ENCODE assay signal across 20 mouse cellular contexts in the genomic region with DNA sequence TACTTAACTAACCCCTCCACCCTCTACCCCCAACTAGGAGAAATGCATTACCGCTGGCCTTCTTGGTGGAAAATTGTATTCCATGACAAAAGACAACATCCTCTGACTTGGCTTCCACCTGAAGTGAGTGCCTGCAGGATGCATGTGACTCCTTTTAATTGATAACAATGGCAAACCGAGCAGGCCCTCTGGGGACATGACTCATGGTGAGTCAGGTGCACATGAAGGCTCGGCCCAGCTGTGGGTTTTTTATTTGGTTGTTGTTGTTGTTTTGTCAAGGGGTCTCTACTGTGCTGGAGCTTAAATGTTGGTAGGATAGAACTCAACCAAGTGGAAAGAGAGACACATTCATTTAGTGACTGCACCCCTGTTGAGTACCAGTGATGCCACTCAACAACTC.
DNase-seq lines count a peak whose midpoint lies in the region; ATAC-seq and TF ChIP-seq lines count a peak whose summit lies in the region.
"Had no signal": no experiment of that assay in that cellular context is flagged by ENCODE, and none has a peak within 500 bp of the region (broad histone marks: within the 10 kb centered on the region; RNA-seq: fewer than 3 reads in every experiment).

No protein-coding gene starts in this region.

- H3K4me2 ChIP-seq in heart, embryonic 11.5 days = no peak overlapping the region
- H3K4me2 ChIP-seq: forebrain, embryonic 15.5 days; limb, embryonic 13.5 days; liver, embryonic 13.5 days; midbrain, embryonic 12.5 days had no signal

- no peak overlapping the region for H3K9ac ChIP-seq in heart, embryonic 11.5 days (ENCODE audit: low read depth, low read length)
- H3K9ac ChIP-seq: forebrain, embryonic 15.5 days; limb, embryonic 13.5 days; liver, embryonic 13.5 days; midbrain, embryonic 12.5 days had no signal

- no peak overlapping the region for H3K27ac ChIP-seq in heart, embryonic 11.5 days (ENCODE audit: low read depth, low read length)
- no peak overlapping the region for H3K27ac ChIP-seq in gastrocnemius, adult 2 months
- H3K27ac ChIP-seq: forebrain, embryonic 15.5 days; hindbrain, postnatal 0 days; limb, embryonic 13.5 days; liver, embryonic 13.5 days; midbrain, embryonic 12.5 days had no signal

- H3K79me2 ChIP-seq in C2C12 (ENCODE audit: control insufficient read depth, insufficient read depth) = no peaks in the 10 kb centered on the region

- TF ChIP-seq CTCF in C2C12 (IDR thresholded peaks at IDR 0.05; ENCODE audit: control insufficient read depth, insufficient read depth, insufficient read length) (no peak), Patski (IDR thresholded peaks at IDR 0.05) (no peak)
- no peak for TF ChIP-seq CTCF in gastrocnemius, adult 2 months (IDR thresholded peaks at IDR 0.05)

- intact Hi-C loops in gastrocnemius, adult 2 months (cut with DNase I) = no loop called here

- in situ Hi-C loops in Patski (cut with MboI; ENCODE audit: low pct_unique_long_range_greater_than_20kb) = no loop called here

- no peaks in the 10 kb centered on the region for H3K36me3 ChIP-seq in heart, embryonic 11.5 days (ENCODE audit: control insufficient read depth, insufficient read depth, low read length)
- H3K36me3 ChIP-seq in C2C12 (ENCODE audit: control insufficient read depth, insufficient read depth) = no peaks in the 10 kb centered on the region
- H3K36me3 ChIP-seq: forebrain, embryonic 15.5 days; limb, embryonic 13.5 days; liver, embryonic 13.5 days; midbrain, embryonic 12.5 days had no signal

- H3ac ChIP-seq in C2C12 (ENCODE audit: control insufficient read depth, insufficient read length, low read depth) = no peak overlapping the region

- H3K4me3 ChIP-seq in heart, embryonic 11.5 days (ENCODE audit: low read depth, low read length) = no peak overlapping the region
- H3K4me3 ChIP-seq in C2C12 (ENCODE audit: insufficient read depth, poor library complexity, severe bottlenecking) = no peak overlapping the region
- H3K4me3 ChIP-seq in gastrocnemius, adult 2 months = no peak overlapping the region
- H3K4me3 ChIP-seq: forebrain, embryonic 15.5 days; limb, embryonic 13.5 days; liver, embryonic 13.5 days; midbrain, embryonic 12.5 days had no signal

- WGBS in heart, embryonic 11.5 days (ENCODE audit: insufficient replicate concordance) = 50% methylated on average over 3 of the region's 3 CpGs

- DNase-seq in heart, adult 8-10 months (ENCODE audit: low spot score) = peak; percentile 14
- peak; percentile 56 for DNase-seq in Patski (ENCODE audit: low read depth, low spot score)
- no peak for DNase-seq in left cerebral cortex, adult 11 months (ENCODE audit: low spot score)
- no peak for DNase-seq in frontal cortex, postnatal 36 days (ENCODE audit: low spot score in 2 of 2)
- DNase-seq in gastrocnemius, adult 2 months = no peak
- DNase-seq: adrenal gland, adult 8-10 months; cerebellum, adult 8-10 months; gastrocnemius, postnatal 36 days; kidney, adult 9 months; kidney, postnatal 25 days; liver, embryonic 13.5 days; lung, adult 2 months; lung, postnatal 14 days had no signal

- CTCF ChIA-PET in Patski (lab: Charles Lee) = no interaction called here

- no peaks in the 10 kb centered on the region for H3K27me3 ChIP-seq in heart, embryonic 11.5 days (ENCODE audit: control insufficient read depth, insufficient read depth, low read length)
- H3K27me3 ChIP-seq in C2C12 (ENCODE audit: control insufficient read depth, insufficient read depth, insufficient read length) (no peaks in the 10 kb centered on the region), Patski (no peaks in the 10 kb centered on the region)
- H3K27me3 ChIP-seq: forebrain, embryonic 15.5 days; limb, embryonic 13.5 days; liver, embryonic 13.5 days; midbrain, embryonic 12.5 days had no signal

- H3K9me3 ChIP-seq in heart, embryonic 11.5 days (replicated peaks; ENCODE audit: control insufficient read depth, low read length) = no peaks in the 10 kb centered on the region
- H3K9me3 ChIP-seq: forebrain, embryonic 15.5 days; limb, embryonic 13.5 days; liver, embryonic 13.5 days; midbrain, embryonic 12.5 days had no signal

- ATAC-seq in heart, embryonic 11.5 days (replicated peaks; ENCODE audit: insufficient number of reproducible peaks, low FRiP score, low TSS enrichment) = no peak
- ATAC-seq in Patski = peak; percentile 71
- ATAC-seq: forebrain, embryonic 15.5 days; hindbrain, postnatal 0 days; intestine, embryonic 16.5 days had no signal

- POLR2A ChIA-PET in Patski (lab: Charles Lee) = no interaction called here

- H3K79me3 ChIP-seq in C2C12 (ENCODE audit: low read depth) = no peaks in the 10 kb centered on the region

- no peaks in the 10 kb centered on the region for H3K4me1 ChIP-seq in heart, embryonic 11.5 days (ENCODE audit: control insufficient read depth, insufficient read depth, low read length)
- H3K4me1 ChIP-seq: forebrain, embryonic 15.5 days; limb, embryonic 13.5 days; liver, embryonic 13.5 days; midbrain, embryonic 12.5 days had no signal

TF ChIP-seq in C2C12, 6 proteins besides CTCF, POLR2A, EP300 and RAD21:
- TF ChIP-seq FOSL1 (IDR thresholded peaks at IDR 0.05; ENCODE audit: insufficient read depth, low read length, poor library complexity, severe bottlenecking) (peak; percentile 38), MAX (IDR thresholded peaks at IDR 0.05) (peak; percentile 29), CEBPB (IDR thresholded peaks at IDR 0.05; ENCODE audit: low read depth) (no peak), MYOD1 (IDR thresholded peaks at IDR 0.05; ENCODE audit: control insufficient read depth, insufficient read length, low read depth) (peak; percentile 66), USF1 (IDR thresholded peaks at IDR 0.05; ENCODE audit: low read depth) (no peak), MYOG (IDR thresholded peaks at IDR 0.05; ENCODE audit: control insufficient read depth, extremely low read depth, insufficient read length) (no peak)
TF ChIP-seq in C2C12: peak in this region for 3.

Comparison
In these comparisons a context has a peak if more than half of its experiments do, and no peak if none do; other contexts are left out.
1. DNase-seq: peak in heart, adult 8-10 months (single experiment) and Patski (single experiment); none in left cerebral cortex, adult 11 months (single experiment), frontal cortex, postnatal 36 days (0 of 2) and gastrocnemius, adult 2 months (single experiment).